Mouse (Mus musculus) embryo, embryonic 10.5 days (tissue): ENCODE measurements at regions not wholly inside any gene's neighbourhood (a gene's known extent, or its start where the extent isn't known, plus 50 kb on each side); places are given as distances from the start of the nearest gene placed in this dataset.
A peak's percentile ranks its signal among the peaks of the same experiment; 100 is the strongest.

Experiments
- DNase-seq: peaks from one replicate; pipeline ENCODE4 v3.0.0-alpha.2; 2015; ENCODE audit warnings: low spot score

DNA sequence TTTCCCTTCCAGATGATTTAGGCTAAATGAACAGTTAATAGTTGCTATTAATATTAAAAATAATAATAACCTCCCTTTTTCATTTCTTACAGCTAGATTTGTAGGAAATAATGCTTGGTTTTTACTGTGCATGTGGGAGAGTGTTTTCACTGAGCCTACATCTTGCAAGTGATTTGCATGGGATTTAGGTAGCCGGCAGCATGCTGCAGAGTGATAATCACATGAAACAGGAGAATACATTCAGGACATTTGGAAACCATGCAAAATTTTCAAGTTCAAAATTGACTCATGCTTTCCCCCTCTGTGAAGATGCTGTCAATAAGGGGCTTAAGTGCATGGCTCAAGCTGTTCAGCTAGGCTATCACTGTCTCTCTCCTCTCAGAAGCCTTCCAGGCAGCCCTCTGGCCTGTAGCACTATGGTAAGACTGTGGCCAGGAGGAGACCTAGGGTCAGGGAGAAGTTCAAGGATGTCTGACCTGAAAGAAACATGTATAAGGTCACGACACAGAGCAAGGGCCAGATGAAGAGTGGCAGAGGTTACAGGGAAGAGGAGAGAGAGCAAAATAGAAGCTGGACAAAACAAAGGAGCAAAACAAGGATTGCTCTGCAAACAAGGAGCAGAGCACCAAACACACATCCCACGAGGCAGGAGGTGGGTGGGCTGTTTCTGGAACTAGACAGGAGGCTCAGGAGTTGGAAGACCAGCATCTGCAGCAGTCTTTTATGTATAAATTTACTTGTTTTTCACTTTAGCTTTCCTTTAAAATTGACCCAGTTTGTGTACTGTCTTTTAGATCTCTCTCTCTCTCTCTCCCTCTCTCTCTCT, 177.5 kb downstream of the Tmem161b start:
- DNase-seq = peak; percentile 48

DNA sequence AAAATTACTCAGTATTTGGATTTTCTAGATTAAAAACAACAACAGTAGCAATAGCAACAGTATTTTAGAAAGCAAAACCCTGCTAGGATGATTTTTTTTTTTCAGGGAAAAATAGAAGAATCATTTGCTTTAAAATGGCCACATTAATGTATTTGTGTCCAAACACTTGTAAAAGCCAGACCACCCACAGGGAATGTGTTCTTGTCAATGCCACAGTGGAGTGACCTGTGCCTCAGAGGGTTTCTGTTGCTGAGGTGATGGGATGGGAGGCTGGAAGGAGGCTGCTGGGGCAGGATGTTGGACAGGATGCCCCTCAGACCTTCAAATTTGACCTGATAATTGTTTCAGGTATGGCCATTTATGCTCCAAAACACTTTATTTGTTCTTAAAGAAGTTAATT, 178.9 kb downstream of the Tmem161b start:
- DNase-seq = peak; percentile 27

DNA sequence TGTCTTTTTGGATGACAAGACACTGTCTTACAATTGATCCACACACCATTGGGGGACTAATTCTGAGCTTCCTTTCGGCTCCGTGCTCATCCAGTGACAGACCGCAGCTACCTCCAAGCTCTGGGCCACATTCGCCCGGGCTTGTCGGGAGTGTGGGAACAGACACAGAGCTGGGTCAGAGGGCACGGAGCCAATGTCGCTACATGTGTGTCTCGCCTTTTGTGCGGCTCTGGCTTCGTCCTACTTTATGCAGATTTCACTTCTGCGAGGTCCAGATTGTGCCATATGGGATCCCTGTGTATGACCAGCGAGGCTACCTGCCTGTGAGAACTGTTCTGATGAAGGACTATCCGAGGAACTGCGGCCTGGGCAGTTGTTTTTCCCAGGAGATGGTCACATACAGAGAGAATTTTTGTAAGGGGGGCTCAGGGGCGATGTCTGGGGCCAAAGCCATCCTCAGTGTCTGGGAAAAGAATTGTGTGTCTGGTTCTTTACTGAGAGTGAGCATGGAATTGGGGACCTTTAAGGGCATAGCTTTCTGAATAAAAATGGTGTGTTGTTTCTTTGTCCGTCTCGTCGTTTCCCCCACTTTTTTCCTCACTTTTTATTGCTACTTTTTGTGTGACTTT, 182.6 kb downstream of the Tmem161b start:
- peak; percentile 73 for DNase-seq

DNA sequence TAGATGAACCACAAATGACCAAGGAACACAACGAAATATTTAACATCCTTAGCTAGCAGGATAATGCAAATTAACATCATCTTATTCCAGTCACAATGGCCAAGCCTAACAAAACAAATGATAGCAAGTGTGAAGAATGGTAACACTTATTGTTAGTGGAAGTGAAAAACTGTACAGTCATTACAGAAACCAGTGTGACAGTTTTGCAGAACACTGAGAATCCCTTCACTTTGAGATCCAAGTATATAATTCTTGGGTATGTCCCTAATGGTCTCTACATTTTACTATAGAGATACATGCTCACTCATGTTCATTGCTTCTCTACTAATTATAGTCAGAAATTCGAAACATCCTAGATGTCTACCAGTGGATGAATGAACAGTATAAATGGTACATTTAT, 212.3 kb downstream of the Tmem161b start:
- DNase-seq = no peak

DNA sequence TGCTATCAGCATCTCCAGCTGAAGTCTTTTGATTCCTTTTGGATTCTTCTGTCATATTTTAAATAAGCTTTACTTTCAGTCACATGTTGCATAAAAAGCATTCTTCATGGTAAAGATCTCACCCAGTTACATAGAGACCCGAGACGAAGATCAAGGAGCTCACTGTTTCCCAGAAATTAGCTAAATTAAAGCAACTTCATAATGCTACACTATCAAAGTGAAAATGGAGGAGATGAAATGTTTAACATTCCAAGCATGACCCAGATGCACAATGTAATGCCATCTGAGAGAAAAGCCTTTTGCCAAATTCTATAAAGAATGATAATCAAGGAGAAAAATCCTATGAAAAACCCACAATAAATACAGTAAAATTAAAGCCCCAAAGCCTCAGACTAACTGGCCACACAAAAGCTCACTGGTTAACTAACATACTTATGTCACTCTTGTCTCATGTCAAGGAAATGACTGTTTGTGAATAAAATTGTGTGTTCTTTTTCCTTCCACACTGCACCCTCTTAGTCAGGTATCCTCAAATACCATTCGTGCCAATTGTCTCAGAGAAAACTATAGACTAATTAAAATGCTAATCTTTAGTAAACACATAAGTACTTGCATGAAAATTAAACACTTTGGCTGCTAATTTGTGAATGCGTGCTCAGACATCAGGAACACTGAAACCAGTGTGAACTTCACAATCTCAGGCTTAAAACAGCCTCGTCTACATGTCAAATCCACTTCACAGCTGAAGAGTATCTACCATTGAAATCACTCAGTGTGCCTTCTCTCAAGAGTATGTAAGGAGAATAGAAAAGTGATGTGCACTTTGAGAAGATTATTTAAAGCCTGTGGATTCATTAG, 215.7 kb downstream of the Tmem161b start:
- DNase-seq = no peak

DNA sequence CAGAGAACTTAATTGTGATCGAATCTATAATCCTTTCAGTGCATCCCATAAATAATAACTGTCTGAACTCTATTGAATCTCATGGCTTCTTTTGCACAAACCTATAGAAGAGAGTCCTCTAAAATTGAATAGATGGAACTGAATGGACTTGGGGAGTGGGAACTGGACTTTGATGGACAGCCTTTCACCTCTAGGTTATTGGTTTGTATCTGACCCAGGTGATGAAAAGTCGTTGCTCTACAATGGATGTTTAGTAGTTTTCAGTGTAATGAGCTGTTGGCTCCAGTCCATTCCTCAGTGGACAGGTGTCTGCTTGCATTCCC, 216.3 kb downstream of the Tmem161b start:
- DNase-seq = no peak

DNA sequence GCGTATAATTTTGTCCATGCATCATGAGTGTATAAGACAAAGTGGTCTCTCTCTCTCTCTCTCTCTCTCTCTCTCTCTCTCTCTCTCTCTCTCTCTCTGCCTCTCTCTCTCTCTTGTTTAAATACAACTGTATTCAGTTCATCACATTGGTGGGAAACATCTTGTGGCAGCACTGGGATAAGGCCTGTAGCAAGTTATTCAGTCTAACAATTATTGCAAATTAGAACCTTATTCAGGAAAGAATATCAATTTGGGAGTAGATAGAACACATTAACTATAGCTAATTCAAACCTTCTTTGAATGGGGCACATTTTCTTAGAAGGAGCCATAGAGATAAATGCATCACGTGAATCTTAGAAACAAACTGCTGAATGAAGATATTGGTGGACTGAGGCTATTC, 226.4 kb downstream of the Tmem161b start:
- no peak for DNase-seq

DNA sequence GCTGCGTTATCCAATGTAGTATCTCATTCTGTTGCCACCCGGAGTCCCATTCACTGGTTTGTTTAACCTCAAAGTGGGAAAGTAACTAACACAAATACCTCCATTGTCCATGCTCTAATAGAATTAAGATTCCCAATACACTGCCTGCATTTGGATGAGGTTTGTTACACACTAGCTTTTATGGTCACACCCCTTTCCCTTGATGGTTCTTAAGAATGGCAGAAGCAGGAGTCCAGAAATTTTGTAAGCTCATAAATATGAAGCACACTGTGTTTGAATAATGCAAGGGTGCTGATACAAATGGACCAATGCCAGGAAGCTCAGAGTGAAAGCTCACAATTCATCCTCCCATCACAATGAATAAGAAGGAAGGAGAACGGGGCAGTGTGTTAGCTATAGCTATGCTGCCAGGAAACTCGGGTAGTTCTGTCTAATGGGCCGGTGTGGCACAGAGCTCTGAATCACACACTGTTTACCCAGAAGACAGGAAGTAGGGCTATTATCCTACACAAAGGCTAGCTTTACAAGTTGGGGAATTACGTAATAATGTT, 227.0 kb downstream of the Tmem161b start:
- peak; percentile 12 for DNase-seq
